Mouse (Mus musculus) thymus, adult 18-20 months (tissue): ENCODE measurements at regions not wholly inside any gene's neighbourhood (a gene's known extent, or its start where the extent isn't known, plus 50 kb on each side); places are given as distances from the start of the nearest gene placed in this dataset.
A peak's percentile ranks its signal among the peaks of the same experiment; 100 is the strongest.
"Not testable (repeated sequence)": the region's sequence is repeated elsewhere in the genome, so short reads cannot be mapped to it uniquely, and the experiment has no call there.

Experiments used
- DNase-seq, 2 experiments: peaks; one replicate each; pipeline ENCODE4 v3.0.0; 2022; ENCODE audit warnings: mixed read lengths in 2 of 2

GRCm38 (mm10) chr12:114285082-114285481, 741.4 kb downstream of the Adam6a start:
- DNase-seq: no peak

- no peak for DNase-seq
These were observed 743.3 kb downstream of the Adam6a start for GRCm38 (mm10) chr12:114287041-114287440.

GRCm38 (mm10) chr12:114291083-114291482, 747.4 kb downstream of the Adam6a start:
- no peak for DNase-seq

GRCm38 (mm10) chr12:114299771-114300170, 756.1 kb downstream of the Adam6a start:
- DNase-seq: peak; percentile 15 to 54

GRCm38 (mm10) chr12:114301728-114302127, 758.0 kb downstream of the Adam6a start:
- peak in 1 of 2 experiments; percentile 17 for DNase-seq

GRCm38 (mm10) chr12:114332552-114332951, 788.8 kb downstream of the Adam6a start:
- DNase-seq: peak in 1 of 2 experiments; percentile 2

GRCm38 (mm10) chr12:114366276-114366675, 822.6 kb downstream of the Adam6a start:
- no peak for DNase-seq

- peak; percentile 10 to 14 for DNase-seq
These were observed 835.1 kb downstream of the Adam6a start for GRCm38 (mm10) chr12:114378696-114379350.

GRCm38 (mm10) chr12:114391447-114391846, 847.7 kb downstream of the Adam6a start:
- DNase-seq: no peak

- no peak for DNase-seq
These were observed 862.5 kb downstream of the Adam6a start for GRCm38 (mm10) chr12:114406206-114406605.

GRCm38 (mm10) chr12:114434529-114434928, 890.8 kb downstream of the Adam6a start:
- no peak for DNase-seq

GRCm38 (mm10) chr12:114462037-114462436, 918.3 kb downstream of the Adam6a start:
- DNase-seq: no peak

GRCm38 (mm10) chr12:114462566-114462965, 918.9 kb downstream of the Adam6a start:
- no peak for DNase-seq

GRCm38 (mm10) chr12:114468857-114469256, 925.1 kb downstream of the Adam6a start:
- DNase-seq: peak in 1 of 2 experiments; percentile 29

GRCm38 (mm10) chr12:114472678-114473077, 929.0 kb downstream of the Adam6a start:
- DNase-seq: not testable (repeated sequence)

- no peak for DNase-seq
These were observed 935.0 kb downstream of the Adam6a start for GRCm38 (mm10) chr12:114478741-114479140.

- not testable (repeated sequence) for DNase-seq
These were observed 949.9 kb downstream of the Adam6a start for GRCm38 (mm10) chr12:114493500-114494031.

GRCm38 (mm10) chr12:114495741-114496140, 952.0 kb downstream of the Adam6a start:
- DNase-seq: peak in 1 of 2 experiments; percentile 11

- DNase-seq: no peak
These were observed 969.4 kb downstream of the Adam6a start for GRCm38 (mm10) chr12:114513143-114513542.

GRCm38 (mm10) chr12:114542094-114542493, 998.4 kb downstream of the Adam6a start:
- DNase-seq: not testable (repeated sequence)

- DNase-seq: not testable (repeated sequence)
These were observed 1001.2 kb downstream of the Adam6a start for GRCm38 (mm10) chr12:114544931-114545330.

GRCm38 (mm10) chr12:114562440-114562839, 1018.7 kb downstream of the Adam6a start:
- no peak for DNase-seq

- no peak for DNase-seq
These were observed 1019.3 kb downstream of the Adam6a start for GRCm38 (mm10) chr12:114562978-114563377.

- no peak for DNase-seq
These were observed 1020.0 kb downstream of the Adam6a start for GRCm38 (mm10) chr12:114563683-114564082.

GRCm38 (mm10) chr12:114564329-114564728, 1020.6 kb downstream of the Adam6a start:
- no peak for DNase-seq
